Mouse (Mus musculus): ENCODE data around the gene Nav2.

The Nav2 gene

DNA sequence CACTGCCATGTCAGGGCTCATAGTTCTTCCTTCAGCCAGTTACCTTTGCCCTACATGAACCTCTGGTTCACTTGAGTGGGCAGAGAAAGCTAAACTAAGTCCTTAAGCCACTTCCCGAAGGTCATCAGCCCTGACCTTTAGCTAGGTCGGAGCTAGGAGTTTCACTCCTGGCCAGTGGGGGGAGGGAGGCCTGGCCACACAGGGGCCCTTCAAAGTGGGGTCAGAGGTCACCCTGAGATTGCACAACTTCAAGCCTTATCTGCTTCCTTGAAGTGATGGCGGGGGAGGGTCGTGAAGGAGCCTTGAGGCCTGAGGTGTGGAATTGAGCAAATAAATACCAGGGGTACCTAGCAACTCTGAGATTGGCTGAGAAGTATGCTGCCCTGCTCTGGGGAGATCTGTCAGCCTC, 389.9 kb downstream of the Nav2 start:
- DNase-seq: no peak

DNA sequence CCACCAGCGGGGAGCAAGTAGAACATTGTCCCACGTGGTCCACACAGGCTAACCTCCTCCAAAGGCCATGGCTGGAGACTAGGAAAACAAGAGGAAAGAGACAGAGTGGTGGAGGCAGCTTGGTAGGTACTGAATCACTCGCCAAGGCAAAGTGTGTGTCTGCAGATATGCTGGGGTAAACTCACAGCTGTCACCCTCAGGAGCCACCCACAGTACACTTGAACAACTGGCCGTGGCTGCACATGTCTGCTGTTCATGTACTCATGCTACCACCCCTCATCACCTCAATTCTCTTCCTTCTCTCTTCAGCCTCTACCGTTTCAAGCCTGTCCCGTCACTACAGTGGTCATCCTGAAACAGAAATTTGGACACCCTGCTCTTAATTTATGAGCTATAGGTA, 393.0 kb downstream of the Nav2 start:
- DNase-seq: no peak

DNA sequence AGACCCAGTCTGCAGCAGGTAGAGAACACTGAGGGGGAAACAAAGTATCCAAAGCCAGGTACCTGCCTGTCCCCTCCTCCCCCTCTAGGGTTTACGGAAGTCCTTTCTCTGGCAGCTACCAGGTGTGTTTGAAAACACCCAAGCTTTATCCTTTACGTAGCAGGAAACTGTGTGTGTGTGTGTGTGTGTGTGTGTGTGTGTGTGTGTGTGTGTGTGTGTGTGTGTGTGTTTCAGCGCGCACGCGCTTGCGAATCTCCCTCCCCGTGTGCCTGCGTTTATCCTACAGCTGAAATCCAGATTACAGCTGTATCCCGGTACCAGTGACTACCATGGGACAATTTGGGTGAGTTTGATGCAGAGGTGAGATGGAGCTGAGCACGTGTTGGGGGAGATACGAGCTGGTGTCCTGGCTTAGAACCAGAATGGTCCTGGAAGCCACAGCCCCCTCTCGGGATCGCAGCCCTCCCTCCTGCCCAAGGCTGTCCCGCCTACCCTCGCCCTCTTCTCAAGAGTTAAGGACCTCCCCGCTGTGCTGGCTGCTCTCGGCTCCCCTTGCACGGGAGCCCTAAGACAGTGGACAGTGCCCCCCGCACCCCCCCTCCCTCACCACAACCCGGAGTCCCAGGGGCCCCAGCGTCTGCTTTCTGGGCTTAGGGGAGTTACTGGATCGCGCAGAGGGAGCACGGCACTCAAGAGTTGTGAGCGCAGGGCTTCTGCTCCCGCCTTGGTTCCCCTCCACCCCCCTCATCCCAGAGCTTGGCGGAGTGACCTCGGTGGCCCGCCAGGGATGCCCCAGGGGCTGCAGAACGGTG, 395.3 kb downstream of the Nav2 start:
- DNase-seq: peak; percentile 5 to 11

DNA sequence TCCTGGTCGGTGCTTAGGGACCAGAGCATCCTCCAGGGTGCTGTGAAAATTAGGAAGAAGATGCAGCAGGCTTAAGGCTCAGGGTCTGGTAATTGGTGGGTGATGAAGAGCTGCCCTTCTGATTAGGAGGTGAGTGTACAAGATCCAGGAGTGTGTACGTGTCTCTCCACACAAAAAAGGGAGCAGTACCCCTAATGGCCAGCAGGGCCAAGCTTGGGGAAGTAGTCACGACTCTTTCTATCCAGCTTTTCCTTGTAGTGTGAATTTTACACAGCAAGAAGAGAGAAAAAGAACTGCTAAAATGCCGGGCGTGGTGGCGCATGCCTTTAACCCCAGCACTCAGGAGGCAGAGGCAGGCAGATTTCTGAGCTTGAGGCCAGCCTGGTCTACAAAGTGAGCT, 399.2 kb downstream of the Nav2 start:
- DNase-seq: no peak

DNA sequence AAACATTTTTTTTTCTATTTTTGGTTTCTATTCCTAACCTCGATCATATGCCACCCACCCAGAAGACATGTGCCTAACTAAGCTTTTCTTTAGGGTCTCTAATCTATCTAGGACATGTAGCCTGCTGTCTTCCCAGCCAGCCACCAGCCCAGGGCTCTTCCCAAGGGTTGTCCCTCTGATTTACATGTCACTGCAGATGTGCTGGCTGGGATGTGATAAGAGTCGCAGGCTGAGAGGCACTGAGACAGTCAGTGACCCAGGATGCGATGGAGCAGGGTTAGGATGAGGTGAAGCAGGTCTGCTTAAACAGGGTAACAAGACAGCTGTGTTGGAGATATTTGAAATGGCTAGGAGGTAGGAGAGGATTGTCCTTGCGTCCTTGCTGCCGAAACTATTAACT, 401.2 kb downstream of the Nav2 start:
- DNase-seq: no peak

DNA sequence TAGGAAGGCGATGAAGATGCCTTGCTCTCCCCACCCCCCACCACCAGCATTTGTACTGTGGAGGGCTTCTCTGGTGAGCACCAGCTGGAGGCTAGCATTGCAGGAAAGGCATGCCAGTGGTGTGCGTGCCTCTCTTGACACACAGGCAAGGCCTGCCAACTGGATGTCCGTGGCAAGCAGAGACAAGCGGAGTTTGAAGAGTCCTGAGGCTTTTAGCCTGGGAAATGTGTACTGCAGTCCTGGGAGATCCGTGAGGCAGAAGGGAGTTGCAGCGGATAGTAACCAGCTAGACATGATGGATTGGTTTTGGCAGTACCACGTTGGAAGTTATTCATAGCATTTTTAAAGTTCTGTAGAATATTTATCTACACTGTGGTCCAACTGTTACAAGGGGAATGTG, 405.4 kb downstream of the Nav2 start:
- DNase-seq: no peak

DNA sequence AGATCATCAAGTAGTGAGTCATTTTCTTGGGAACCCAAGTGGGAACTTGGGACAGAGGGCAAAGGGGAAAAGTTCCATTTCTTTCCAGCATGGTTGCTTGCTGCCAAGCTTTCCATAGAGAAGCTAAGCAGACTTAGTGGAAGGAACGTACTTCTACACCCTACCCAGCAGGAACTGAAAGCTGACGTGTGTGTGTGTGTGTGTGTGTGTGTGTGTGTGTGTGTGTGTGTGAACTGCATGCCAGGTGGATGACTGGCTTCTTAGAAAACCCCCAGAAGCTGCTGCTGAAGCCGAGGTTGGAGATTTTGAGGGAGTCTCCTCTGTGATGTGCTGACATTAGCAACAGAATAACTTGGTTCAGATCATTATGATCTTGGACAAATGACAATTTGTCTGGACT, 406.5 kb downstream of the Nav2 start:
- DNase-seq: no peak

DNA sequence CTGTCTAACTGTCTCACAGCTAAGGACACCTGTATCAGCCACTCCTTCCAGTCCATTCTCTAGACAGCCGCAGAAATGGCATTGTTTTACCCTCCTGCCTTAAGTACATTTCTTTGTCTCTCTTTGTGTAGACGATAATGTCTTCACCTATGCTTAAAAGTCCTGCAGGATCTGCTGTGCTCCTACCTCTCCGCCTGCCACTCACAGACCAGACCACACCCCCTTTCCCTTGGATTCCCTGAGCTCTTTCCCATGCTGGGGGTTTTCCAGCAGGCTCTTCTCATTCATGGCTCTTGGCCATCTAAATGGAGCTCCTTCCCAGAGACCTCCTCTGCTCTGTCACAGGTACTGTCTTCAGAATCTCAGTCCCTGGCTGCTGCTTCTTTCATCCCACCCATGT, 408.1 kb downstream of the Nav2 start:
- no peak for DNase-seq

DNA sequence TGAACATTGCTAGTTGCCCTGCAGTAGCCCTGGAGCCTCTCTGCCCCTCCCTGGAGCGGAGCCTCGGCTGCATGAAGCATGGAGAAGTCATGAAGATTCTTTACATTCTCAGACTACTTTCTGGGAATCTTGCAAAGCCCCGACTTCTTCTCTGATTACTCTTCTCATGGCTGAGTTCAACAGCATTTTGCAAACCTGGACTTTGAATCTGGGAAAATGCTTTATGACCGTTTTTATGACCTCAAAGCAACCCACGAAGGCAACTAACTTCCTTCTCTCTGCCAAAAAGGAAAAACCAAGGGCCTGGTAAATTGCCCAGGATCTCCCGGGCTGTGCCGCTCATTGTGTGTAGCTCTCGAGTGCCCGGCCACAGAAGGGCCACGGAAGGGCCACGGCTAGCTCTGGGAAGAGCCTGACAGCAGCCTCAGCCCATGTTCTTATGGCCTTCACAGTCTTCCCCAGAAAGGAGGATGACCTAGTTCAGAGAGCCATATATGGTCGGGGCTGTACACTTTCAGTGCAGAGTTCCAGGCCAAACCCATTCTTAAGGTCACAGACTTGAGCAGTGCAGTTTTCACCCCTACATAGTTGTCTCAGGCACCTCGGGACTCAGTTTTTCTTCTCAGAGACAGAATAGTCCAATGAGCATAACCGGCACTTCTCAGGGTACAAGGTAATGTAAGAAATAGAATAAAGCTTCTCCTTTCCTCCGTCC, 409.8 kb downstream of the Nav2 start:
- DNase-seq: no peak

DNA sequence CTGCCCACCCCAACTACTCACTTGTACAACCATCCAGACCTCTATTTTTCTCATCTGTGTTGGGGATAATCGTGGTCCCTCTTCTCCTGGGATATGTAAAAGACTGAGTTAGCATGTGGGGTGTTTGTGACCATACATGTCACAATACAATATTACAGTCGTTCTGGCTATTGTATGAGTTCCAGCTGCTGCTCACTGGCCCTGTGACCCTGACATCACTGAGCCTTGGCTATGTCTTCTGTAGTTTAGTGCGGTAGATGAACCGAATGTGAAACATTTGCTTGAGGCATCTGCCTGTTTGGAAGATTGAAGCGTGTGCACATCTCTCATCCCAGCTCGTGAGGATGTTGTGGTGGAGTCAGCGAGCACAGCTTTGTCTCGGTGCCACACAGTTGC, 410.4 kb downstream of the Nav2 start:
- no peak for DNase-seq

DNA sequence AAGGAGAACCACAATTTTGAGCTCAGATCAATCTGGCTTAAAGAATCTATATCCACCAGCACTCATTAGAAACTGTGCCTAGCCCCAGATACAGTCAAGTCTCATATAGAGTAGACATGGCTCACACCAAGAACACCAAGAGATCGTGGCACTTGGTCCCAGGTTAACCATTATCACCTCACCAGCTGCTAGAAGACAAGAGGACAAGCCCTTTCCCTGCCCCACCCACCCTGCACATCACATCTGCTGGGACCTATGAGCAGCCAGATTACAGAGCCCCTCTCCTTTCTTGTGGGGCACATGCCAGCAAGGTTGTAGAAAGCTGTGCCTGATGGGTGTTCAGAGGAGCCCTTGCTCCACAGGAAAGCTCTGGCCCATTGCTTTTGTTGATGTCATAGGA, 411.5 kb downstream of the Nav2 start:
- DNase-seq: no peak

DNA sequence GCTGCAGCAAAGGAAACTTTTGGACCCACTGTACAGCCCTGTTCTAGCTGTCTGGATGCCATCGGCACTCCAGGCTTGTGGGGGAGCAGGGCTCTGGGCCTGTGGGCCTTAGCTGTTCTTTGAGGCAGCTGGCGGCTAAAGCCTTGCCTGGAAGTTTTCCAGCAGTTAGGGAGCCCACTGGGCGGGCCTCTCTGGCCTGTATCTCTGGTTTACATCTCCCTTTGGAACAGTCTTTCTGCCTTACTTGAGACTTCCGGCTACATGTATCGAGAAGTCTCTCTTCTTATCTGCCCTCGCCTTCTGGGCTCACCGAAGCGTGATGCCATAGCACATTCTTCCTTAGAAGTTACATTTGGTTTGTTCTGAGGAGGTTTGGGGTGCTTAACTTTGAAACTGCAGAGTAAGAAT, 412.6 kb downstream of the Nav2 start:
- no peak for DNase-seq

DNA sequence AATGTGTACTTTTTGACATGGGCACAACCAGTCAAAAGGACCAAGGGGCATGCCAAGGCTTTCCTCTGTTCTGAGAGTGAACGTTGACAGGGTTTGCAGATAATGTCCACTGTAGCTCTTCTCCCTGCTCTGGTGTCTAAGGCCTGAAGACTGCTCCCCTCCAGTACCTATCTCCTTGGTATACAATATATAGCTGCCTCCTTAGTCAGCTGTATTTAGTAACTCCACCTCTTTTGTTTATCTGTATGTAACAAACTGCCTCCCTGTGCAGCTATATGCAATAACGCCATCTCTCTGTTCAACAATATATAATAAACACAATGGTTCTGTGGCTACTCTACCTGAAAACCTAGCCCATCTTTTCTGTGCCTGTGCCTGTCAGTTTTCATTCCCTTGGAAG, 413.7 kb downstream of the Nav2 start:
- no peak for DNase-seq

DNA sequence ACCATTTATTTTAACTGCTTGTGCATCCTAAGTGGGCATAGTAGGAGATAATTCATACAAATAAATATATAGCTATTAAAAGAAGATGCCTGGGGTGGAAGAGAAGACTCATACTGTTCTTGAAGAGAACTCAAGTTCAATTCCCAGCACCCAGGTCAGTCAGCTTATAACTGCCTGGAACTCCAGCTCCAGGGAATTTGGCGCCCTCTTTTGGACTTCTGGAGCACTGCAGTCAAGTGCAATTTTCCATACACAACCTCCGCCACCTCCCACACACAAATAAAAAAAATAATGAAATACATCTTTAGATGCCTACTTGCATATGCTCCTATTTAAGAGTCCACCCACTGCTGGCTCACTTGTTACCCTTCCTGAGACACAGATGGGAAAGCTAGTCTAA, 416.1 kb downstream of the Nav2 start:
- DNase-seq: no peak

DNA sequence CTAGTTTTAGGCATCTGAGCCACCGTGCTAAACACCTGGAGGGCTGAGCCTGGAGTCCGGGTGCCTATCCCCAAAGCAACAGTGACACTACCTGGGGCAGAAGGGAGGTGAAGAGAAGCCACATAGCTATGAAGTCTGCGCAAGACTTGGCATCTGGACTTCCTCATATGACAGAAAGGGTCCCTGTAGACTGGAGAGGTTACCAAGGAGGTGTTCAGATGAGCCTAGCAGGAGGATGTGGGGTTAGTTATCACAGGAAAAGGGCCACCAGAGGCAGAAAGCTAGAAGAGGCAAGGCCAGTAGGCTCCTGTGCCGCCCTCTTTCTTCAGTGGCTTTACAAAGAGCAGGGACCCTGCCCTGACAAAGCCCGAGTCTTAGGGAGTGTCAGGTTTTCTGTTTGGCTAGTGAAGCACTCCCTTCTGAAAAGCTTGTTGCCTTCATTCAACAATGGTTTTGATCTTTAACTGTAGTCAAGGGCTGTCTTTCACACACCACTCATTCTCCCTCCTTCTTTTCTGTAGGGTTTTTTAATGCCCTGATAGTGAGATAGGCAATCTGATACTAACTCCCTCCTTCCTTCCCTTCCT, 417.7 kb downstream of the Nav2 start:
- DNase-seq: no peak

DNA sequence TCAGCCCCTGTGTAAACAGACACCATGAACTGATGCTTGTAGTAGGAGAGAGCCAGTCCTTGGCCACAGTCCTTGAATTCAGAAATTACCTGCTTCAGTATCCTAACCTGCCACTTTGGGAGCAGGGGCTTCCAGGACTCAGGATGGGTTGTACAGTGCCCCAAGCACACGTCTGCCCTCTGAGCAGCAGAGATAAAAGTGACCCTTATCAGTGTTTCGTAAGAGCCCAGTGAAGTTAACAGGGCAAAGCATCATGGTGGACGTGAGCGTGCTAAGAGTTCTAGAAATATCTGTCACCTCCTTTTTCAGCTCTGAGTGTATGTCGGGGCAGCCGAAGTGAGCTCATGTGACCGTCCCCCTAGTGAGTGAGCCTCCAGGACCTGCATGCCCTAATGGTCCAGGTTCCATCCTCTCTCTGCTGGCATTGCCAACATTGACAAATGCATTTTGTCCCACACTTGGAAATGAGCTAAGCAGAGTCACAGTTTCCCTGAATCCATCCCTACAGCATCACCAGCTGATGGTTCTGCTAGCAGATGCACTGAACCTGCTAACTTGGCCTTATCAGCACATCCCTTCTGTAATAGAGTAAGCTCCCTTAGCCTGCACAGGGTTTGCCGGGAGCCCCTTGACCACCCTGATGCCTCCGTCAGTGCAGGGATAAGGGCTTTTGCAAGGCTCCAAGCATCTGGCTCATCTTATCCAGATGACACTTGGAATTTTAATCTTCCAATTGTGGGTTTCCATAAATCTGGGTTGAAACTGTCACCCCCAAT, 418.6 kb downstream of the Nav2 start:
- no peak for DNase-seq

DNA sequence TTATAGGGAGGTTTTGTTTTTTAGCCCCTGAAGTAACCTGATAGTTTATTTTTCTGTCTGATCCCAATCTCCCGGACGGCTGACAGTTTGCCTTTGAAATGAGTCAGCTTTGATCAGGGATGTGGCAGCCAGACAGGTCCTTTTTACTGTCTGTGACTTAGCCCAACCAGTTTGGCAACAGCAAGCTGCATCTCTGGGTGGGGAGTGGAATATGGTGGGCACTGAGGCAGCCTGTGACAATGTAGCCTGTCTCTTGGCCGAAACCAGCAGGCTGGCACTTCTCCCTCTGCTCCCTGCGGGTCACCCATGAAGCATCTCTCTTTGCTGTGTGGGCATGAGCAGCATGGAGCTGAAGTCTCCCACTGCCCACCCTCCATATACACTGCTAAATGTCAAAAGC, 421.7 kb downstream of the Nav2 start:
- DNase-seq: no peak

DNA sequence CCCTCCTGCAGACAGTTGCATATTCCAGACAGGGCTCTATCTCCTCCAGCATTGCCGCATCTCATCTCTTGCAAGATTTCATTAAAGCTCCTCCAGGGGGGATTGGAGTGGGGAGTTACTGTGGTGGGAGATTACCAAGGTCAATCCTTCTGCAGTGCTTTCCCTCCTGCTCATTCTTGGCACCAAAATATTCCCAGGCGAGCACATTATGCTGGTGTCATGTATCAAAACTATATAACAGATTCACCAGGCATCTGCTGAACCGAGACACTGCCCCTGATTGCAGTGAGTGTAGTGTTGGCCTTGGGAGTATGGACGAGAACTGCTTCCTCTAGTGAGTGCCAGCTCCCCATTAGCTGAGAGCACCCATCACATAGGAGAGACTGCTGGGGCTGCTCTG, 423.4 kb downstream of the Nav2 start:
- DNase-seq: no peak

DNA sequence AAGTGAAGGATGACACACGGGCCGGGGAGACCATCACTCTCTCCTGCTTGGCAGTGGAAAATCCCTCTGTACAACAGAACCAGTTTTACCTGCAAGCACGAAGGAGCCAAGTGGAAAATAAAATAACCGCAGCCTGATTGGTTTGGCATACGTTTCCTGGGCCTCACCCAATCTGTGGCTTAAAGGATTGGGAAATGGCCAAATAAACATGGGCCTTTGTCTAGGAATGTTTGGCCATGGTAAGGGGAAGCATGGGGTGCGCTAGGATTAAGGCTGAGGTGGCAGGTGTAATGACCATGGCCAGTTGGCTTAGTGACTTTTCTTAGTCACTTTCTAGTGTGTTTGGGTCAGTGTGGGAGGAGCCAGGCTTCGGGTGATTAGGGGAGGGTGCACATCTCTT, 424.1 kb downstream of the Nav2 start:
- no peak for DNase-seq

DNA sequence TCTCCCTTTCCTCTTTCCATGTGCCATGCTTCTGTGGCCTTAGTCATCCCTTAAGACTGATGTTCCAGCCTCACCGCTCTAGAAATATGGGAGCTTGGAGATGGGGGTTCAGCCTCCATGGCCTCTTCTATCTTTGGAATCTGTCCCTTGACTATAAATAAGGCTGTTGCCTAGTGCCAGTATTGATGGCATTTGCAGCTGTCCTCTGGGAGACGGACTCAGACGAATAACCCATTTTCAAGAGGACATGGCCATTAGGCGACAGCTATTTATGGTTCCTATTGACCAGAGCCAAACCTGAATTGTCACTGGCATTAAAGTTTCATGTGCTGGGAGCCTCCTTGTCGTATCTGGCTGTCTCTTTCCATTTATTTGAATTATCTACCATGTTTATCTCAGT, 425.6 kb downstream of the Nav2 start:
- no peak for DNase-seq

DNA sequence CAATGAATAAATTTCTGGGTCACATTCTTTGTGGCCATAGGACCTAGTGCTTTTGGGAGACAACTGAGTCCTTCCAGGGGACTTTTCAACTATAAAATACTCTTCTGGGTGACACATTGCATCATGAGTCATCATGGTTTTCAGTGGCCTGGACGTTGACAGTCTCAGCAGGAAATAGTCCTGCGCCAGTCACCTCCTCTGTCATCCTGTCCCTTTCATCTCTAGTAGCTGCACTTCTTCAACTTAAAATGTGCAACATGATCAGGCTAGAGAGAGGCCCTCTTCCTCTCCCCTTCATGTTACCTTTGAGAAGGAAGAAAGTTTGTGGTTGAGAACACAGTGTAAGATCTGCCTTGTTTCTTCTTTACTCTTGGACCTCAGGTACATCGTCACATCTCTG, 426.5 kb downstream of the Nav2 start:
- DNase-seq: no peak

DNA sequence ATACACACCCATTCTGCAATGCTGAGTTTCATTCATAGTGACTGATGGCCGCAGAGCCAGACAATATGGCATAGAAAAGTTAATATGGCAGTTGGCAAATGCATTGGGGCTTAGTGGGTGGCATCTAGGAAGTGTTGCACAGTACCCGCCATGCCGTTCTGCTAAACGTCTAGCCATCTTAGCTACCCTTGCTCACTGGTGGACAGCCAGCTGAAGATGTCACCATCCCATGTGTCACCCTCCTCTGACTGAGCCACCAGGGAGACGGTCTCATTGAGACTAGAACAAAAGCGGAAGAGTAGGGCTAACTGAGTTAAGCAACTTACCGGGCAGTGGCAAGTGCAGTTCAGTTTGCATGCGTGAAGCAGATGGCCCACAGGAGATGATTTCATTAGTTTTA, 428.2 kb downstream of the Nav2 start:
- DNase-seq: no peak

DNA sequence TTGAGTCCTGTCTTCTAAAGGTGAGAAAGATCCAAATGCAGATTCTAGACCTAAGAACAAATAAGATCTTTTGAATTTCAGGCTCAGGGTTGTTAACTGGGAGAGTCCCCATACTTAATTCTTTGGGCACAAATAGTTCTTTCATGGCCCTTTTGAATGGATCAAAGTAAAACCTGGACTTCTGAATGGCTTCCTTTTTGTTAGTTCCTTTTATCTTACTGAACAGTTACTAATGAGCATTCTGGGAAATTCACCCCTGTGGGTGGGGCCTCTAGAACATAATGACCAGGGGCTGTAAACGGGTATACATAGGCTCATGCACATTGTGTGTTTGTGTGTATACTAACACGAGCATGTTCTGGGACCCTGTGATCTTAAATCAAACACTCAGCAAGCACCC, 429.2 kb downstream of the Nav2 start:
- no peak for DNase-seq

DNA sequence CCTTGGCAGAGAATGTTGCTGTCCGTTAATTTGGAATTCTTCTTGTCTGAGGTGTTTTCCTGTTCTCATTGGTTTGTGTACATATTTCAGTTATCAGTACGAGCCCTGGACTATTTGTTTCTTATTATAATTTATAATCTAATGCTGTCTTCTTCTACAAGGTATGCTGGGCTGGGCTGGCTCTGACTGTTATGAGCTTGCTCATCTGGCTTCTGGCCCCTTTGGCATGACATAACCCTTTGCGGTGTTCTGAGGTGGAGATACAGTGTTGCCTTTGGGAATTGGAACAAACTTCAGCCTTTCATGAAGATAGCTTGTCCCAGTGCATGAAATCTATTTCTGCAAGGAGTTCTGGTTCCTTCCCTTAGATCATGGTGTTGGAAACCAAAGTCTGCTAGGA, 431.4 kb downstream of the Nav2 start:
- no peak for DNase-seq

Data from thymus, adult 18-20 months (tissue).